Mouse (Mus musculus) liver, adult 2 months (tissue): ENCODE data around the gene Snrpa1.

ENCODE experiments used
- CTCF ChIP-seq: fragments of 200-500 bp; IDR thresholded peaks from 2 replicates; pipeline ENCODE4 v1.5.1; 2011; ENCODE audit warnings: low read depth, low read length, control low read depth
- POLR2A ChIP-seq: fragments of 200-500 bp; IDR thresholded peaks from 2 replicates; pipeline ENCODE4 v1.6.1; 2011; ENCODE audit warnings: low read length, control low read depth; ENCODE audit not compliant: insufficient read depth; ENCODE audit errors: extremely low read depth

- no peak for TF ChIP-seq POLR2A
- TF ChIP-seq CTCF: no peak
These were observed 51.2 kb downstream of the Snrpa1 start for GRCm38 (mm10) chr7:66109855-66110635.
